Mouse (Mus musculus) c-Kit-negative CD71-positive TER-119-positive erythroid progenitor cells, embryonic 14.5 days (primary cell): ENCODE results near the gene Babam2.

Source experiments
- DNase-seq: peaks from one replicate; pipeline ENCODE4 v3.0.0-alpha.2; 2013; ENCODE audit warnings: low read depth, low spot score

The Babam2 gene

GRCm38 (mm10) chr5:31882297-31882696, 184.8 kb downstream of the Babam2 start:
- DNase-seq, result no peak

GRCm38 (mm10) chr5:31884962-31885361, 187.5 kb downstream of the Babam2 start:
- DNase-seq, result no peak

- DNase-seq, result no peak
Measured at GRCm38 (mm10) chr5:31887590-31887989, 190.1 kb downstream of the Babam2 start.

GRCm38 (mm10) chr5:31888341-31888740, 190.9 kb downstream of the Babam2 start:
- DNase-seq, result no peak

GRCm38 (mm10) chr5:31892631-31893030, 195.1 kb downstream of the Babam2 start:
- no peak for DNase-seq

DNA sequence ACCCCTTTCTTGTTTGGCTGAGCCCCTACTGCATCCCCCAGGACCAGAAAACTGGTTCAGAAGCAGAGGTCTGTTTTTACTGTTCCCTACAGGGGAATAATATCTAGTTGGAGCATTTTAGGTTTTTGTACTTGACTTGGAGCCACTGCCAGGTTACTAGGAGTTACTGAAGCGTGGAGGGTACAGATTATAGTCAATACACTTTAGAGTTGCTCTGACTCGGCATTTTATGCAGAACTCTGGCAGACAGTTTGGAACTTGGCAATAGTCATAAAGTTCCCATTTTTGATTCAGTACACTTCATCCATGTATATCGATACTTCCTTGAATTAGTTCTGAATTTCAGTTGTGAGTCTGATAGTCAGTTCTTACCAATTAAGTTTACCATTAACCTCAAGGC, 202.4 kb downstream of the Babam2 start:
- DNase-seq, result no peak

DNA sequence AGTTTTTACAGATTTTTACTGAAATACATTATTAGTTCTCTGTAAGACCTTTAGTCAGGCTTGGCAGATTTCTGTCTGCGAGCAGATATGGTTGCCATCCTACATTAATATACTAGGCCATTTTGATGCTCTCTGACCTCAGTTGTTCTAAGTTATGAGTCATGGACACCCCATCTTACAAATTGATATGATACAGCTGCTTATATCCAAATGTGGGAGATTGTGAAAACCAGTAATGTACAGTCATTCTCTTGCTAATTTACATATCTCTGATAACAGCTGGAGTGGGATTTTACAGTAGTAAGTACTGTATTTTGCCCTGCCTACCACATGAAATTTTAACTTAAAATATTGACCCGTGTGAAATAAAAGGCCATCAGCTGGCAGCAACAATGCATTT, 204.7 kb downstream of the Babam2 start:
- DNase-seq, result no peak

DNA sequence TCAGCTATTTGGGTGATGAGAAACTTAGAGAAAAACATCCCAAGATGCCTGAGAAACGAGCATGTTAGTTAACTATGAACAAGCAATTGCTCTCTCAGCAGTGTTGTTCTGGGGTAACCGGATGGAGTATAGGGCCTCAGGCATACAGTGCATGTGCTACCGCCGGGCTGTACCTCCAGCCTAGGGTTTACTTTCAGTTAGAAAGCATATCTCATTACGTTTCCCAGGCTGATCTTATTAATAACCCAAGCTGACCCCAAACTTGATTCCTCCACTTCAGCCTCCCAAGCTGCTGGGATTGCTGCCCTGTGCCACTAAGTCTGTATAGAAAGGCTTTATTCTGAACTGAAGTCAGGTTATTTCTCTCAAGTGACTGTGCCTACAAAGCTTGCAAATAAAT, 205.4 kb downstream of the Babam2 start:
- no peak for DNase-seq

- no peak for DNase-seq
Measured at GRCm38 (mm10) chr5:31904968-31905683, 207.6 kb downstream of the Babam2 start.

DNA sequence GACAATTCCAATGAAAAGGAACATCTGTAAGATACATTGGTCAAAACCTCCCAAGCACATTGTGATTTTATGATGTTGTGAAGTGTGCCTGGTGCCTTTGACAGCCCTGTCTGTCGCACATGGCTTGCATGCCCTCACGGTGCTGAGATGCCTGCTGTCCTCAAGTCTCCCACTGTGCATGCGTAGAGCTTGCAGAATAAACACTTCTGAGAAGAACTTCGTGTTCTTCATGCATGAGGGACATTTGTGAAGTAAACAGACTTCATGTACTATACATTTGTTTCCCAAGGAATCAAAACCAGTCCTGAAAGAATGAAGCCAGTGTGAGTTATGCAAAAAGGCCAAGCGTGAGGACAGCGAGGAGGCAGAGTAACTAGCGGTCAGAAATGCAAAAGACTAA, 208.3 kb downstream of the Babam2 start:
- no peak for DNase-seq

- DNase-seq, result no peak
Measured at GRCm38 (mm10) chr5:31906286-31906951, 208.9 kb downstream of the Babam2 start.

GRCm38 (mm10) chr5:31907959-31908358, 210.5 kb downstream of the Babam2 start:
- no peak for DNase-seq

DNA sequence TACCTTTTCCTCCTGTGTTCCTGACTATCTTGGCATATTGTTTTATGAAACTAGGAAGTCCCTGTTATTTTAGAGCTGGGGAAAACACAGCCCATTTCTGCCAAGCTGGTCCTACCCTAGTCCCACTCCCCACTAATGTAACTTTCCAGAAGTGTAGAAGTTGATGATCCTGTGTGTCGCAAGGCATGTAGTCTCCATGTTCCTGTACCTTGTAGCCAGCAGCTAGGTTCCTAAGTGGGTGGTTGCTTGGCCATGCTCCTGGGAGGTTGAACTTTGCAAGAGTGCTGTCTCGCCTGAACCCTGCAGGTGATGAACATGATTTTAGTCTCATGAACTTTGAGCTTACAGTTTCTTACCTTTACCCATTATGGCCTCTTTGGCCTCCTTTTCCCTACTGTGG, 211.3 kb downstream of the Babam2 start:
- no peak for DNase-seq

DNA sequence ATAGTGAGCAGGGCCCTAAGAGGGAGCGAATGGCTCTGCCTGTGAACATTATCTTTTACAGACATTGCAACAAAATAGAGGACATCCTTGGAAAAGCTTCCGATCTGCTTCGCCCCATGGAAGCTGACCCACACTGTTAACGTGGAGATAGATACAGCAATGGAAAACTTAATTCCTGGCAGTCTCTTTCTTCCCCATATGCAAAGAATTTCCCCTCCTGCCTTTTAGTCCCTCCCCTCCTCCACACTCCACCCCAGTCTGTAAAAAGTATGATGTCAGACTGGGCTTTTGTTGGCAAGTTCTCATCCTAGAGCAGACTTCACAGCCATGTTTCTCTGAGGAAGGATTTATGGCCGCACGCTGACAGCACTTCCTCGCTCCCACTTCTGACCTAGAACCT, 218.8 kb downstream of the Babam2 start:
- no peak for DNase-seq

DNA sequence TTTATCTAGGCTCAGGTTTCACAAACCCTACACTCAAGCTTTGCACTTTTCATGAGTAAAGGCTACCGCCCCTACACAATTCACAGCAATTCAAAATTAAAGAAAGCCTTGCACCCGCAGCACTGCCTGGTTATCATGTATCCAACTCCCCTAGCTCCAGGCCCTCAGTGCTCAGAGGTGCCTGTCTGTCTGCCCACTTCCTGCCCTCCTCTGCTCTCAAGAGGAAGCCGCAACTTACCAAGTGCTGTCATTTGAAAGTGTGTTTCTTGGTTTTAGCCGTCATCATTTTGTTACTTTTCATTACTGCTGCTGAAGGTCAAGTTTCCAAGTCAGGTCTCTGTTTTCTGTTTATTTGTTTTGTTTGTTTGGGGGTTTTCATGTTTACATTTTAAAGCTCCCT, 221.1 kb downstream of the Babam2 start:
- DNase-seq, result no peak

DNA sequence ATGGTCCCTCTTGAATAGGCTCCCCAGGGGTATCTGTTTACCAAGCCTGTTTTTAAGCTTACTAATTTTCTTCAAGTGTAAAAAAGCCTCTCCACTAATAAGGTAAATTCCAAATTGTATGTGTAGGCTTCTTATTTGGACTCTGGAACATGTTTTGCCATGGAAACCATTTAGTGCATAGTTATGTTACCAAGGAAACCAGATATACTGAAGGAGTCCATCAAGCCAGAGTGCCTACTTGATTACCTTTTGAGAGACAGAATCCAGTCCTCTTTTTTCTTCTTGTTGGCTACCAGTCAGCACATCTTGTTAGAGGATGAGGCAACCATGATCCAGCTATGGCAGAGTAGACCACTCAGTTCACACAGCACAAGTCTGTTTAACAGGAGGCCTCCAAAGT, 222.6 kb downstream of the Babam2 start:
- no peak for DNase-seq

GRCm38 (mm10) chr5:31920890-31921289, 223.4 kb downstream of the Babam2 start:
- no peak for DNase-seq

DNA sequence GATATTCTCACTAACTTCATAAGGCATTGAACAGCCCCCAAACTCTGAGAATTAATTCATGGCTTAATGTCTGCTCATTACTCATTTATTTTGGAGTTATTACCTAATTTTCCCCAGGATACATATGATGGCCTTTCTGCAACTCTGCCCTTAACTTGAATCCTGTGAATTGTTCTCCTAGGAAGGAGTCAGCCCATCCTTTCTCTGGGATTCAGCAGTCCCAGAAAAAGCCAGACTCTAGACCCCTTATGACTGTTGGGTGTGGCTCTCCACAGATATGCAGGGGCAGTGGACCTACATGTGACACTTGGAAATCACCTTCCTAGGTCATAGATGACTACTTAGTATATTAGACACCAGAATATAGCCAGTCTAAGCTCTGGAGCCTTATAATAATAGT, 226.6 kb downstream of the Babam2 start:
- DNase-seq, result no peak

- no peak for DNase-seq
Measured at GRCm38 (mm10) chr5:31926551-31926950, 229.1 kb downstream of the Babam2 start.

DNA sequence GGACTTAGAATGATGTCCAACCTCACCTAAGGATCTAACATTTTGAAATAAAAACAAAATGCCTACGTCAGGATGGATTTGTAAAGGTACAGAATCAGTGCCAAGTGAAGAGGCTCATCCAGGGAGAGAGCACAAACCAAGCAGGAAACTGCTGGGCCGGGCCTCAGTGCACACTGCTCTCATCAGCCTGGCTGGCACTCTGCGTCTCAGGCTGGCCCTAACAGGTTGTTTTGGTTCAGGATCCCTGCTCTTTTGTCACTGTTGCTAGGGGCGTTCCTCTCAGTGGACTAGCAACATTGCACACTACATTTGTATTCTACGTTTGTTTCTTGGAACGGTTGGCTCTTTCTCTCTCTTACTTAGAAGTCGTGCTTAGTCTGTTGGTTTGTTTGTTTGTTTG, 231.5 kb downstream of the Babam2 start:
- no peak for DNase-seq

GRCm38 (mm10) chr5:31931127-31931625, 233.7 kb downstream of the Babam2 start:
- DNase-seq, result no peak

- no peak for DNase-seq
Measured at GRCm38 (mm10) chr5:31931637-31932036, 234.2 kb downstream of the Babam2 start.

GRCm38 (mm10) chr5:31933296-31933695, 235.8 kb downstream of the Babam2 start:
- DNase-seq, result no peak
